Mouse (Mus musculus) heart, adult 8-10 months (tissue): Measurements from ENCODE around the gene Serpina3i. TPM values are rescaled to one million over a fixed set of nuclear protein-coding genes. Genes with fewer than 3 reads are reported as not detected.
"Not testable (repeated sequence)": the region's sequence is repeated elsewhere in the genome, so short reads cannot be mapped to it uniquely, and the experiment has no call there.

Experiments
- DNase-seq: peaks from one replicate; pipeline ENCODE4 v3.0.0; 2022; ENCODE audit warnings: low spot score
- total RNA-seq, 4 experiments: library from RNA; stranded (reverse); gene quantifications; 2 replicates each; pipeline ENCODE4 v1.2.4; 2022

The Serpina3i gene
- 1 to 10 TPM in 1 of 4 experiments, under 1 TPM in 2, not detected in 1; 0.23 to 1.6 (median 0.53) TPM for total RNA-seq

DNA sequence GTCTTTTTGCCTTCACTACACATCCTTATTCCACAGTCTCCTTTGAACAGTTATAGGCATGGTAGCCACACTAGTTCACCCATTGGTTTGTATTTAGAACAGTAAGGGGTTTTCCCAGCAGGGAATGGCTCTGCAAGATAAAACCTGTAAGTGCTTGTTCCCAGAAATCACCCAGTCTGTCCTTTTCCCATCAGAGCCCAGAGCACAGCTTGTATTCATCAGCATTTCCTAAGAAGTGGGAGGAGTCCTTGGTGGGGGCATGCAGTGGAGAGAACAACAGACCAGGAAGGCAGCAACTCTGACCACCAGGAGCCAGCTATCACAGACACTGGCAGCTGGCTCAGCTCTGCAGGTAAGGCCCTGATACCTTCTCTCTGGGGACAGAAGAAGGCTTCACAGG lies at the start of gene Serpina3i:
Gene Serpina3i, plus strand, starts transcription at position 260 of the 400 bp plus-strand sequence.
- DNase-seq: no peak

- no peak for DNase-seq
Measured at GRCm38 (mm10) chr12:104213689-104214444, 49.1 kb upstream of the Serpina3i start.

DNA sequence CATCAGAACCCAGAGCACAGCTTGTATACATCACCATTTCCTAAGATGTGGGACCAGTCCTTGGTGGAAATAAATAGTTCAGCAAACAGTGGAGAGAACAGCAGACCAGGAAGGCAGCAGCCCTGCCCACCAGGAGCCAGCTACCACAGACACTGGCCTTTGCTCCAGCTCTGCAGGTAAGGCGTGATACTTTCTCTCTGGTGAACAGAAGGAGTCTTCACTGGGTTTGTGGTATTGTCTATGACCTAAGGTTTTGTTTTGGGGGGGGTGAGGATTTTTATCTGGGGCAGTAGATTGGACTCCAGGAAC lies 48.5 kb upstream of the Serpina3i start, which contains the start of gene Serpina3f:
Gene Serpina3f, plus strand, starts transcription at position 100 of the 309 bp plus-strand sequence.
- DNase-seq: no peak

DNA sequence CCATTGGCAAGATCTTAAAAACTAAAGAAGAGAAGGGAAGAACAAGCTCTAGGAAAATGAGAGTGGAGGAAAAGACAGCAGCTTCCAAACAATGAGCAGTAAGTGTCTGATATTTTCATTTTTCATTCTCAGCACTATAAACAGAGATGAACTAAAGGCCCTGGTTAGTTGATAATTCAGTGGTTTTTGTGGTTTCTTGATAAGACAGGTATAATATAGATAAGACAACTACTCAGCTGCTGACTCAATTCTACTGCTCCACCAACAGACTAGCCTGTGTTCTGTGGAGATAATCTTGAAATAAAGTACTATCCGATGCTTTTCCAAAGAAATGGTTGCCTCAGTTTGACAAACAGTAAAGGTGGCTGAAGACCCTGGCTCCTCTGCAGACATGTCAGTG lies 47.7 kb upstream of the Serpina3i start:
- no peak for DNase-seq

DNA sequence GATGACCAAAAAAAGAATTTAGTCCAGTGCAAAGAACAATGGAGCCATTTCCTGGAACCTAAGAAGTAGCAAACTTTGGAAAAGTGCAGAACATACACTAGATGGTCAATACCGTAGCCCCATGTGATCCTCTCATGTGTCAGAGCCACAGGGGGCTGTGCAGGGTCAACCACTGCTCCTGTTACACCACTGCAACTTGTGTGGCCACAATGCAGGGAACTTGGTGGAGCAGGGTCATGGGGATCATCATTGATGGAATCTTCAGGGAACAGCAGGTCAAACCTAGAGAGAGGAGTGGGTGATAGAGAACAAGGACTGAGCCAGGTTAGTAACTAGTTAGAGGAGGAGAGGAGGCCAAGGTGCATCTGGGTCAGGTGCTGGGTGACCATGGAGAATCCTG lies 41.3 kb upstream of the Serpina3i start:
- DNase-seq: no peak

- DNase-seq: no peak
Measured at GRCm38 (mm10) chr12:104223690-104224089, 39.2 kb upstream of the Serpina3i start.

DNA sequence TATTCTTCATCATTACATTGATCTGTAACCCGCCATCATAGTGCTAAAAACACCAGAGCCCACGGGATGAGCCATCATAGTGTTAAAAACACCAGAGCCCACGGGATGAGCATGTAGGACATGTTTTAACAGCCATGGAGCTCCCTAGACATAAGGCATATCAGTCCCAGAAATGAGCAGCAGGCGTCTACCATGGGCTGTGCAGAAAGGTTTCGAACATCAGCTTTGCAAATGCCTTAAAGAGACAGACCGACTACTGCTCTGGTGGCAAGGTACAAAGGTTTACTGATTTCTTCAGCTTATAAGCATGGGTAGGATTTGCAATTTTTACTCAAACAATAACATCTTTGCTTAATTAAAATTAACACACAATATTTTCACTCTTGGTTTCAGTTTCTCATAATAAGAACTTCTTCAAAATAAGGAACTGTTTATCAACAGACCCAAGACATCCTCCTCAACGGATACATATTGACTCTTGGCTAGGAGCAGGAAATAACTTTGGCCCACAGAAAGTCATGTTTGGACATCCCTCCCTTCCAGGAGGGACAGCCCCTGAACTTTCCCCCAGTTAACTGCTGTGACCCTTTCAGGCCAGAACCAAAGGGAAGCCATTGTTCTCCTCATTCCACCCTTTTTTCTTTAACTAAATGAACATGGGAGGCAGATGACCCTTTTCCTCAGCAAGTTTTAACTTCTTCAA lies 38.2 kb upstream of the Serpina3i start:
- peak; percentile 19 for DNase-seq

- no peak for DNase-seq
Measured at GRCm38 (mm10) chr12:104230762-104231161, 32.2 kb upstream of the Serpina3i start.

GRCm38 (mm10) chr12:104235915-104236314 lies 27.0 kb upstream of the Serpina3i start, which contains the start of gene Serpina3g:
Gene Serpina3g, plus strand, starts transcription at chr12:104236245.
- no peak for DNase-seq

- DNase-seq: not testable (repeated sequence)
Measured at GRCm38 (mm10) chr12:104238048-104238447, 24.9 kb upstream of the Serpina3i start.

DNA sequence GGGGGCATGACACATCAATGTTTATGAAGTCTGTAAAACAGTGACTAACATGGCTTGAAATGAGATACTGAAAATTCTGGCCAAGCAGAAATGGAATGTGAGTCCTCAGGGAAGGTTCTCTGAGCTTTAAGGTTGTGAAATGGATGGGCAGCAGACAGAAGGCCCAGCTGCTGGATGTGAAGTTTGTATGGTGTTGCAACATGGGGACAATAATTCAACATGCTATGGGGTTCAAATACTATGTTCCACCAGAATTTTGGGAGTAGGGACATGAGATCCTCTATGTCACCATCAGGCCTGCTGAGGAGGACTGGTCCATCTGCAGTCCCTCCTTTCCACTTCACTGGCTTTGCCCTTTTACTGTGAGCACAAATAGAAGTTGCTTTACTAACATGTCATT lies 19.6 kb upstream of the Serpina3i start:
- no peak for DNase-seq

DNA sequence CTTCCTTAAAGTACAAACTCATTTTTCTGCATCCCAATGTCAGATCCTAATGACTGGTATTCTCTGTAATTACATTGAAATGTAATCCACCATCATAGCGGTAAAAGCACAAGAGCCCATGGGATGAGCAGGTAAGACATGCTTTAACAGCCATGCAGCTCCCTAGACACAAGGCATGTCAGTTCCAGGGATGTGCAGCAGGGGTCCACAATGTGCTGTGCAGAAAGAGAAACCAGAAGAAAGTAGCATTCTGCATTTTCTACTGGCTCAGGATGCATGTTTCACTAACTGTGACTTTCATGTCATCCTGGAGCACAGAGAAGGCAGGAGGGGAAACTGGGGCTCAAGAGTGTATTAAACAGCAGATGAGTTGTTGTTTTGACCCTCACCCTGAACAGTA lies 17.8 kb upstream of the Serpina3i start:
- no peak for DNase-seq

DNA sequence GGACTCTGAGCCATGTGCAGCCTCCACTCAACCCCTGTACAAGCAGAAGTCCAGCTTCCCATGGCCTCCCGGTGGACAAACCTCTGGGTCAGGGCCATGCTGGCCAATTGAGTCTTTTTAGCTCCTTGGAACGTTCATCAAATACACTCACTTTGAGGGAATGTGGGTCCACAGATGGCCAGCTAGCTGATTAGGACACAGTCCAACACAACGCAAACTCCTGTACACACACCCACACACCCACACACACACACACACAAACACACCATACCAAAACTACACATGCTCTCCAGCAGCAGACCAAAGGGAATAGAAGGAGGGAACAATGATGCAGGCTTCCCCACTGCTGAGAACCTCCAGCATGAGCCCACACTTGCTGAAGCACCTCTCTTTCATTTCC lies 17.3 kb upstream of the Serpina3i start:
- peak; percentile 31 for DNase-seq

DNA sequence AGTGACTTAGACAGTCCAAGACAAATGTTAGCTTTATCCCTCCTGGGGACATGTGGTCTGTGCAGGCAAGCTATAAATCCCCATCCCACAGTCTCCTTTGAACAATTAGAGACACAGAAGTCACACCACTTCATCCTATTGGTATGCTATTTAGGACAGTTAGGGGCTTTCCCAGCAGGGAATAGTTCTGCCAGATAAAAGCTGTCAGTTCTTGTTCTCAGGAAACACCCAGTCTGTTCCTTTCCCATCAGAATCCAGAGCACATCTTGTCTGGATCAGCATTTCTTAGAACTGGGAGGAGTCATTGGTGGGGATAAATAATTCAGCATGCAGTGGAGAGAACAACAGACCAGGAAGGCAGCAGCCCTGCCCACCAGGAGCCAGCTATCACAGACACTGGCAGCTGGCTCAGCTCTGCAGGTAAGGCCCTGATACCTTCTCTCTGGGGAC lies 15.3 kb upstream of the Serpina3i start:
- peak; percentile 33 for DNase-seq

DNA sequence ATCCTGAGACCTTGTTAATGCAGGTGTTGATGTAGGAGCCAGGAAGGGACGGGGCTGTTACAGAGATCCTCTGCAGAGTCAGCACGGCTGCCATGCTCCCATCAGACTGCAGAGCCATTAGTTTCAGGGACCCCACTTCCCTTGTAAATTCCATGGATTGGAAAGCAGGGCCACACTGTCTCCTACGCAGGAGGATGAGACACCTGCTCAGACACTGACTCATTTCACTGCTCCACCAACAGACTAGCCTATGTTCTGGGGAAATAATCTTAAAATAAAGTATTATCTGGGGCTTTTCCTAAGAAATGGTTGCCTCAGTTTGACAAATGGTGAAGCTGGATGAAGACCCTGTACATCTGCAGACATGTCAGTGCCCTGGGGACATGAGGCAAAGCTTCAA lies 14.7 kb upstream of the Serpina3i start:
- DNase-seq: no peak

GRCm38 (mm10) chr12:104261041-104261440 lies 1.9 kb upstream of the Serpina3i start:
- DNase-seq: no peak

- no peak for DNase-seq
Measured at GRCm38 (mm10) chr12:104266374-104266773, 3.5 kb downstream of the Serpina3i start.

GRCm38 (mm10) chr12:104278216-104279055 lies 15.5 kb downstream of the Serpina3i start:
- DNase-seq: no peak

- no peak for DNase-seq
Measured at GRCm38 (mm10) chr12:104279056-104279435, 16.1 kb downstream of the Serpina3i start.

- DNase-seq: no peak
Measured at GRCm38 (mm10) chr12:104283380-104283779, 20.5 kb downstream of the Serpina3i start.

GRCm38 (mm10) chr12:104288336-104288735 lies 25.4 kb downstream of the Serpina3i start:
- no peak for DNase-seq

GRCm38 (mm10) chr12:104289872-104290271 lies 26.9 kb downstream of the Serpina3i start:
- no peak for DNase-seq
